Mouse (Mus musculus) urinary bladder, postnatal 10 days (tissue): ENCODE results near the gene Zfand2a.

Experiments used
- DNase-seq: peaks from one replicate; pipeline ENCODE4 v3.0.0; 2022; ENCODE audit warnings: low spot score

Zfand2a gene

GRCm38 (mm10) chr5:139429818-139430341, 54.5 kb downstream of the Zfand2a start:
- no peak for DNase-seq

- no peak for DNase-seq
These were observed 56.4 kb downstream of the Zfand2a start for GRCm38 (mm10) chr5:139427989-139428388.

GRCm38 (mm10) chr5:139427001-139427400, 57.3 kb downstream of the Zfand2a start:
- no peak for DNase-seq

- DNase-seq: no peak
These were observed 59.2 kb downstream of the Zfand2a start for GRCm38 (mm10) chr5:139425198-139425597.

GRCm38 (mm10) chr5:139423026-139423865, 61.1 kb downstream of the Zfand2a start, which contains the start of gene Gper1:
Gene Gper1, plus strand, starts transcription at chr5:139423151.
- DNase-seq: no peak
